Comparison of ENCODE assay signal across 31 mouse cellular contexts in the genomic region with DNA sequence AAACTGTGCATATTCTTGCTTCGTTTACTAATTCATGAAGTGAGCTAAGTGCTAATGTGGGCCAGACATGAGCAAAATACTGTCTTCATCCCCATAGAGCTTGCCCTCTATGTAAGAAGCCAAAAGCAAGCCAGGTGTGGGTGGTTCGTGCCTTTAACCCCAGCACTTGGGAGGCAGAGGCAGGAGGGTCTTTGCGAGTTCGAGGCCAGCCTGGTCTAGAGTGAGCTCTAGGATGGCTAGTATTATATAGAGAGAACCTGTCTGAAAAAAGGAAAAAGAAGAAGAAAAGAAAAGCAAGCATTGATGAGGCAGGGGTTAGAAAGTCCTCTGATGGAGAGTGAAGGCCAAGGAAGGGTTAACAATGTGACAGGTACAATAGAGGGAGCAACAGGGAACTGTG.
"Had no signal": no experiment of that assay in that cellular context is flagged by ENCODE, and none has a peak within 500 bp of the region (broad histone marks: within the 10 kb centered on the region; RNA-seq: fewer than 3 reads in every experiment).

No protein-coding gene starts in this region.

- H3K4me2 ChIP-seq: limb, embryonic 12.5 days; limb, embryonic 13.5 days; limb, embryonic 15.5 days; liver, embryonic 11.5 days; liver, embryonic 12.5 days; liver, embryonic 13.5 days; liver, embryonic 15.5 days; lung, embryonic 14.5 days; lung, embryonic 15.5 days; midbrain, embryonic 11.5 days; midbrain, embryonic 12.5 days; midbrain, embryonic 13.5 days; midbrain, embryonic 15.5 days had no signal

- H3K36me3 ChIP-seq: limb, embryonic 10.5 days; limb, embryonic 12.5 days; limb, embryonic 13.5 days; limb, embryonic 15.5 days; liver, embryonic 12.5 days; liver, embryonic 13.5 days; liver, embryonic 15.5 days; lung, embryonic 15.5 days; midbrain, embryonic 10.5 days; midbrain, embryonic 12.5 days; midbrain, embryonic 13.5 days; midbrain, embryonic 15.5 days had no signal

- H3K4me1 ChIP-seq: limb, embryonic 10.5 days; limb, embryonic 12.5 days; limb, embryonic 13.5 days; limb, embryonic 15.5 days; liver, embryonic 12.5 days; liver, embryonic 13.5 days; lung, embryonic 15.5 days; megakaryocyte, embryonic 14.5 days; midbrain, embryonic 10.5 days; midbrain, embryonic 12.5 days; midbrain, embryonic 13.5 days; midbrain, embryonic 15.5 days had no signal

- DNase-seq: left cerebral cortex, postnatal 4 days; liver; liver, embryonic 13.5 days; liver, postnatal 0 days; lung, adult 18-20 months; lung, adult 2 months; lung, embryonic 14.5 days; lung, postnatal 10 days; lung, postnatal 14 days; lung, postnatal 36 days; lung, postnatal 4 days; midbrain, embryonic 14.5 days had no signal

- H3K27ac ChIP-seq: limb, embryonic 10.5 days; limb, embryonic 12.5 days; limb, embryonic 13.5 days; limb, embryonic 15.5 days; liver, embryonic 12.5 days; liver, embryonic 13.5 days; liver, embryonic 14.5 days; liver, embryonic 15.5 days; lung, embryonic 15.5 days; macrophage; midbrain, embryonic 10.5 days; midbrain, embryonic 12.5 days; midbrain, embryonic 13.5 days; midbrain, embryonic 15.5 days had no signal

- H3K4me3 ChIP-seq: limb, embryonic 10.5 days; limb, embryonic 12.5 days; limb, embryonic 13.5 days; limb, embryonic 15.5 days; liver, embryonic 12.5 days; liver, embryonic 13.5 days; liver, embryonic 15.5 days; lung, embryonic 15.5 days; megakaryocyte, embryonic 14.5 days; midbrain, embryonic 10.5 days; midbrain, embryonic 12.5 days; midbrain, embryonic 13.5 days; midbrain, embryonic 15.5 days; myocyte had no signal

- H3K9ac ChIP-seq: limb, embryonic 12.5 days; limb, embryonic 13.5 days; limb, embryonic 15.5 days; liver, embryonic 12.5 days; liver, embryonic 13.5 days; liver, embryonic 14.5 days; liver, embryonic 15.5 days; liver, postnatal 0 days; lung, embryonic 14.5 days; lung, embryonic 15.5 days; midbrain, embryonic 12.5 days; midbrain, embryonic 13.5 days; midbrain, embryonic 15.5 days had no signal

- ATAC-seq: liver, embryonic 12.5 days; liver, postnatal 0 days; lung, postnatal 0 days; midbrain, embryonic 13.5 days; midbrain, embryonic 15.5 days; midbrain, embryonic 16.5 days had no signal

- H3K9me3 ChIP-seq: limb, embryonic 10.5 days; limb, embryonic 12.5 days; limb, embryonic 13.5 days; limb, embryonic 15.5 days; liver, embryonic 12.5 days; liver, embryonic 13.5 days; liver, embryonic 15.5 days; lung, embryonic 15.5 days; midbrain, embryonic 10.5 days; midbrain, embryonic 12.5 days; midbrain, embryonic 13.5 days; midbrain, embryonic 15.5 days had no signal

- H3K27me3 ChIP-seq: limb, embryonic 12.5 days; limb, embryonic 15.5 days; liver, embryonic 12.5 days; liver, embryonic 13.5 days; liver, embryonic 15.5 days; lung, embryonic 15.5 days; midbrain, embryonic 12.5 days; midbrain, embryonic 13.5 days; midbrain, embryonic 15.5 days had no signal
